Mouse (Mus musculus) lung, adult 2 months (tissue): ENCODE data around the gene Pllp. TPM values are rescaled to one million over a fixed set of nuclear protein-coding genes. Genes with fewer than 3 reads are reported as not detected.

Experiments used
- DNase-seq: peaks from one replicate; pipeline ENCODE4 v3.0.0; 2022
- H3K4me1 ChIP-seq: fragments of 200-500 bp; 2 replicates; pipeline ENCODE4 v1.6.1; 2011; ENCODE audit warnings: low read length; ENCODE audit not compliant: control insufficient read depth, insufficient read depth
- H3K4me3 ChIP-seq: fragments of 200-500 bp; replicated peaks from 2 replicates; pipeline ENCODE3; 2011; ENCODE audit warnings: low read depth, mild to moderate bottlenecking, control low read depth, low read length; ENCODE audit errors: extremely low read depth
- CTCF ChIP-seq: fragments of 200-500 bp; IDR thresholded peaks from 2 replicates; pipeline ENCODE4 v1.5.1; 2011; ENCODE audit warnings: mild to moderate bottlenecking, low read length, control low read depth; ENCODE audit not compliant: insufficient read depth
- POLR2A ChIP-seq: fragments of 200-500 bp; IDR thresholded peaks from 2 replicates; pipeline ENCODE4 v1.6.1; 2011; ENCODE audit warnings: low read depth, mild to moderate bottlenecking, control low read depth, low read length, borderline replicate concordance; ENCODE audit errors: extremely low read depth
- WGBS: fragments of 180-500 bp; shearing (Covaris S2); methylation state at CpG from one replicate; pipeline ENCODE4 v1.1.7; 2018; 5-methylcytosine and 5-hydroxymethylcytosine counted together
- polyA plus RNA-seq: library from polyadenylated mRNA; depleted of rRNA; stranded (reverse); fragments of >200 nt; gene quantifications from 2 replicates; pipeline ENCODE4 v1.2.3, GENCODE M21; 2012

Gene Pllp
- polyA plus RNA-seq, 1 experiment: 172 TPM

DNA sequence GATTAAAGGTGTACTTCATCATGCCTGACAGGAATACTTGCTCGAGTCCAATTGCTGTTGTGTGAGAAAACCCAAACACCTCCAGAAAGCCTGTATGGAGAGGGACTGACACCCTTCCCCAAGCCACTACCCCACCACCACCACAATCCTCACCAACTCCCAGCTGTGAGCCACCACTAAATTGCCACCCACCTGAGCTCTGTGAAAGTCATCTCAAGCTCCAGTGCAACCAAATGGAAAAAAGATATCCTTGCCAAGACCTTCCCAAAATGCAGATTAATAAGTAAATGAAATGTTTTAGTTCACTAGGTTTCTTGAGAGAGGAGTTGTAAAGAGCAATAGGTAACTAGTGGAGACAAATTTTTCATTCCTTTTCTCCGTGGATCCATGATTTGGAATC is 31.4 kb downstream of the Pllp start:
- no peak for DNase-seq
- Histone ChIP-seq H3K4me3 (no peak overlapping the region), H3K4me1 (no peaks in the 10 kb centered on the region)
- WGBS: 72% methylated on average over 2 of the region's 2 CpGs
- no peak for TF ChIP-seq POLR2A
- no peak for TF ChIP-seq CTCF

DNA sequence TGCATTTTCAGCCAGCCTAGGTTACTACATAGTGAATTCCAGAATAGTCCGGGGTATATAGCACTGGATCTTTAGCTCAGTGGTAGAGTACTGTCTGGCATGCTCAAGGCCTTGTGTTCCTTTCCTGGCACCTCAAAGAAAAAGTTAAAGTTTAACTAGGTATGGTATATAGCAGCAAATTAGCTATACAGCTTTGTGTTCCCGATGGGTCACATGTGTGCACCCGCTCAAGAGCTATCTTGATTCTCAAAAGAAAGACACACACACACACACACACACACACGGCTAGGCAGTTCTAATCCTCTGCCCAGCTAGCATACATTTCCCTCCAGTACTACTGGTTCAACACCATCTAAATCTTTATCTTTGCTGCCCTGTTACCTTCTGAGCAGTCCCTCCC is 35.7 kb downstream of the Pllp start:
- TF ChIP-seq CTCF (no peak), POLR2A (no peak)
- Histone ChIP-seq H3K4me1 (no peaks in the 10 kb centered on the region), H3K4me3 (no peak overlapping the region)
- 81% methylated on average over 4 of the region's 4 CpGs for WGBS
- no peak for DNase-seq

DNA sequence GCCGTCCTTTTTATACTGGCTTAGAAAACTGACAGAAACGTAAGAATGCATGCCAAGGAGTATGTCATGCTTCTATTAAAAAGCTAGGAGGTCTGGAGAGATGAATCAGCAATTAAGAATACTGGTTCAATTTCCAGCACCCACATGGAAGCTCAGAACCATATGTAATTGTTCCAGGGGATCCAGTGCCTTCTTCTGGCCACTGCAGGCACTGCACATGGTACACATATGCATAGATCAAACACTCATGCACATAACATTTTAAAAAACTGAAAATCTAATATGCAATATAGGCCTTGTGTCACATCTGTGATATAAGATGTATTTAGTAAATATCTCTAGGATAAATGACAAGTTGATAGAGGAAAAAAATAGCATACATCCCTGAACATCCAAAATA is 38.0 kb downstream of the Pllp start:
- TF ChIP-seq POLR2A (no peak), CTCF (no peak)
- 91% methylated on average over 2 of the region's 2 CpGs for WGBS
- H3K4me1 ChIP-seq: no peaks in the 10 kb centered on the region
- no peak for DNase-seq
- no peak overlapping the region for H3K4me3 ChIP-seq

DNA sequence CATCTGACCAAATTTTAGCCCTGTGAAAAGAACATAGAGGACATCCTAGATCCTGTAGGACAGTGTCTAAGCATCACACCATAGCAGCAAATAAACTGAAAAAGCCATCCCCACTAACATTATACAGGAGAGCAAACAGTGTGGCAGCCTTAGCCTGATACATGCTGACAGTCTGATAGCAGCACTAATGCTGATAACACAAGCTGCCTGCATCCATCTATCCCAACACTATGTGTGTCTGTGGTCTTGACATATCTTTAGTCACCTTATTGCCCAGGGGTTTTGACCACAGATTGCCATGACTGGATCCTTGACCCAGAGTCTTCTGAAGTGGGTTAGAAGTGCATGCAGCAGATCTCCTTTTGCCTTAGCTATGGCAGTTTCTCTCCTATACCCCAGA is 41.1 kb downstream of the Pllp start:
- DNase-seq: no peak
- Histone ChIP-seq H3K4me3 (no peak overlapping the region), H3K4me1 (no peaks in the 10 kb centered on the region)
- TF ChIP-seq POLR2A (no peak), CTCF (no peak)

DNA sequence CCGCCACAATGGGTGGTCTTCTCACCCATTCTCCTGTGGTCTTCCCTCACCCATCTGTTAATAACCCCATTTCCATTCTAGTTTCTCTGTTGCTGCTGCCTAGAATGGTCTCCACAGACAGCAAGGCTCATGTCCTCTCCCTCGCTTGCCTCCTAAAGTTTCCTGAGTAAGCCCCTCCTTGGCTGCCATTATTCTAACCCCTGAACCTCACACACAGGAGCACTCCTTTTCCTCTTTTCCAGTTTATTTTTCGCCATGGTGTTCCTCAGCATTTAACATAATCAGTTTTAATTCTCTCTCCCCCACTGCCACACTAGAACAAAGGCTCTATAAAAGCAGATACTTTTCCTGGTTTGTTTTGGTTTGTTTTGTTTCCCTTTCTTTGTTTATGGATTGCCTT is 43.1 kb downstream of the Pllp start:
- DNase-seq: no peak
- Histone ChIP-seq H3K4me3 (no peak overlapping the region), H3K4me1 (no peaks in the 10 kb centered on the region)
- WGBS: 88% methylated on average over 3 of the region's 3 CpGs
- TF ChIP-seq POLR2A (no peak), CTCF (no peak)

DNA sequence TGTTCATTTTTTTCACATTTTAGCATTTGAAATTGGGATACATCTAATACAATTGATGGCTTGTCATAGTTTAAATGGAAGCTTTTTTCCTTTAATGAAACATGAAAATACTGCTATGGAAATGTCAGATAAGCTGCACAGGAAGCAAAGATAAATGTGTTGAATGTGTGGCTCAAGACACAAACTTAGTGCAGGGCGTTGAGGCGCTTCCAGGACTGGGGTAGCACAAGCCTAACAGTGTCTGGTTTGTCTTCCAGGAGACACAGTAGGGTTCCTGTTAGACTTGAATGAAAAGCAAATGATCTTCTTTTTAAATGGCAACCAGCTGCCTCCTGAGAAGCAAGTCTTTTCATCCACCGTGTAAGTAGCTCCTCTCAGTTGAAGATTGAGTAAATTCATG is 46.6 kb downstream of the Pllp start:
- 71% methylated on average over 3 of the region's 3 CpGs for WGBS
- TF ChIP-seq CTCF: no peak
- no peak for TF ChIP-seq POLR2A
- DNase-seq: no peak
- Histone ChIP-seq H3K4me1 (no peaks in the 10 kb centered on the region), H3K4me3 (no peak overlapping the region)

DNA sequence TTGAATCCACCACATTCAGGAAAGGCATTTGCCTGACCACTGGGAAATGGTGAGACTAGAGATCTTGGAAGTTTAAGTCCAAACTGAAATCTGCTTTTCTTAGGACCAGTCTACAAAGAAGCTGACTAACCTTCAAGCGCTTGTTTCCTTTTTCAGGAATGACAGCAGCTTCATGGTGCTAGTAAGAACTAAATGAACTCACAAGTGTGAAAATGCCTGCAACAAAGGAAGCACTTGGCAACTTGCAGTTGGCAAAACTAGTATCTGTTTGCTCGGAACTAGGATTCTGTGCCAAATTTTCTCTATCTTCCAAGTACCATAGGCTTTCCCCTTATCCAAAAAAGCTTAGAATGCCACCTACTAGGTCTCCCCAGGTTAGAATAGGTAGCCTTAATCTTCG is 49.9 kb downstream of the Pllp start:
- WGBS: 90% methylated on average over 3 of the region's 3 CpGs
- no peak for DNase-seq
- H3K4me3 ChIP-seq: no peak overlapping the region
- no peaks in the 10 kb centered on the region for H3K4me1 ChIP-seq
- no peak for TF ChIP-seq POLR2A
- no peak for TF ChIP-seq CTCF

DNA sequence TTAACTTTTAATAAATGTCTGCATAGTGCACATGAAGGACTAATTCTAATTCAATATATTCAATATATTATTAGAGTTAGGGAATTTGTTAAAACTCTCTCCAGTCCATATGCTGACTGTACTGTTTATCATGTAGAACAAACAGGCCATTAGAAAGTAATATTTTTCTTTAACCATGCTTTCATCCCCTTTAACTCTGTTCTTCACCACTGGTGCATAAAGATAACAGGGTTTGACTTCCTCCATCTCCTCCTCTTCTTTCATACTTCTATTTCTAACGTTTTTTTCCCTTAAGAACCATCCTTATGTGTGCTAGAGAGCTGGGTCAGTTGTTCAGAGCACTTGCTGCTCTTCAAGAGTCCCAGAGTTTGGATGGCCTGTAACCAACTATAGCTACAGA is 50.9 kb downstream of the Pllp start:
- H3K4me1 ChIP-seq: no peaks in the 10 kb centered on the region
- no peak for DNase-seq
- H3K4me3 ChIP-seq: no peak overlapping the region
- TF ChIP-seq POLR2A (no peak), CTCF (no peak)
- 53% methylated on average over 1 of the region's 1 CpGs for WGBS

DNA sequence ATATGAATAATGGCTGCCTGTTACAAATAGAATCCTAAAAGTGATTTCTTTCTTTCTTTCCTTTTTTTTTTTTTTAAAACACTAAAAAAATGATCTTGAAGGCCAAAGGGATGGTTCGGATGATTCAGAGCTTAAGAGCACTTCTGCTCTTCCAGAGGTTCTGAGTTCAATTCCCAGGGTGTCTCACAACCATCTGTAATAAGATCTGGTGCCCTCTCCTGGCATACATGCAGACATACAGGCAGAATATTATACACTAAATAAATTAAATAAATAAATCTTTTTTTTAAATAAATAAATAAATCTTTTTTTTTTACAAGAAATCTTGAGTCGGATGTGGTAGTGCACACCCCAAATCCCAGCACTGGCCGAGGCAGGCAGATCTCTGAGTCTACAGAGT is 54.1 kb downstream of the Pllp start:
- 82% methylated on average over 3 of the region's 3 CpGs for WGBS
- Histone ChIP-seq H3K4me1 (no peaks in the 10 kb centered on the region), H3K4me3 (no peak overlapping the region)
- TF ChIP-seq CTCF (no peak), POLR2A (no peak)
- DNase-seq: no peak

DNA sequence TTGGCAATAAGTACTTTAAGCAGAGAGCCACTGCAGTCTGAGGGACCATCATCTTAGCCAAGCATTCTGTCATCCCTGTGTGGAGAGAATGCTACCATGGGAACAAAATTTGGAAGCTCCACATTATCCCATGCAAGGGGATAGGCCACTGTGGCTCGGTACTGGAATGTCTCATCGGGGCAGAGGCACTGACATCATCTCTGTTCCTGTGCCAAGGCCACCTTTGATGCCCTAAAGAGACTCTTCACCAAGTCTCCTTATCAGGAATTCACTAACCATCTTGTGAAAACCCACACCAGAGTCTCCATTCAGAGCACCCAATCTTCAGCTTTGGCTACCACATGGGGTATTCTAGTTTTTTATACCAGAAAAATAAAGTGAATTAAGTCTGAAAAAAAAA is 54.9 kb downstream of the Pllp start:
- H3K4me1 ChIP-seq: no peaks in the 10 kb centered on the region
- WGBS: 86% methylated on average over 2 of the region's 2 CpGs

DNA sequence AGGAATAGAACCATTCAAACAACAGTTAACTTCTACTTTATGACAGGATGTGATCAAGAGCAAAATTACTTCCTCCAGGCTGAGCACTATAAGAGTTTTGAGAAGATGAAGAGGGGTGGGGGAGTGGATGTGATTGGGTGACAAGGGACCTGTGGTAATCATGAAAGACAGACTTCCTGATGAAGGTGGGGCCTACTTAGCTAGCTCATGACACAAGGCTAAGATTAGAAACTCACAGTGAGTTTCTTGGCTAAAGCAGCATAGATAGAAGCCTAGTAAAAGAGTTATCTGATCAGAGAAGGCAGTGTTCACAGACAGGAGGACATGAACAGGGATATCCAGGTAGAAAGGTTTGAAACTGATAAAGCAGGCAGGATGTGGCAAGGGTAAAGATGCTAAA is 61.9 kb downstream of the Pllp start:
- H3K4me1 ChIP-seq: no peaks in the 10 kb centered on the region
- no peak overlapping the region for H3K4me3 ChIP-seq
- no peak for TF ChIP-seq CTCF
- TF ChIP-seq POLR2A: no peak
- DNase-seq: no peak

More for the DNA sequence above, 54.9 kb downstream of the Pllp start:
- TF ChIP-seq POLR2A: no peak
- H3K4me3 ChIP-seq: no peak overlapping the region
- DNase-seq: no peak
